Mouse (Mus musculus) myocyte (in vitro differentiated cells): Measurements from ENCODE around the gene Il17rd.

ENCODE experiments used
- MAX ChIP-seq: IDR thresholded peaks from one replicate; pipeline ENCODE4 v1.6.1; 2011; ENCODE audit warnings: low read depth, mild to moderate bottlenecking, control low read depth
- POLR2A ChIP-seq: IDR thresholded peaks from one replicate; pipeline ENCODE4 v1.6.1; 2011; ENCODE audit warnings: low read depth, mild to moderate bottlenecking, control low read depth, moderate library complexity; ENCODE audit not compliant: insufficient read length
- POLR2AphosphoS2 ChIP-seq: IDR thresholded peaks from one replicate; pipeline ENCODE4 v1.6.1; 2011; ENCODE audit warnings: low read depth, control low read depth; ENCODE audit not compliant: insufficient read length
- TCF12 ChIP-seq: IDR thresholded peaks from one replicate; pipeline ENCODE4 v1.6.1; 2011; ENCODE audit warnings: mild to moderate bottlenecking, control low read depth; ENCODE audit not compliant: poor library complexity, insufficient read depth, severe bottlenecking
- TCF3 ChIP-seq: IDR thresholded peaks from one replicate; pipeline ENCODE4 v1.6.1; 2011; ENCODE audit warnings: low read depth, control low read depth; ENCODE audit not compliant: insufficient read length
- USF1 ChIP-seq: IDR thresholded peaks from one replicate; pipeline ENCODE4 v1.6.1; 2011; ENCODE audit warnings: low read depth, mild to moderate bottlenecking, control low read depth, moderate library complexity

GRCm38 (mm10) chr14:27151432-27151831, 112.7 kb downstream of the Il17rd start:
- TF ChIP-seq MAX (no peak), TCF12 (no peak), POLR2A (no peak), POLR2AphosphoS2 (no peak), USF1 (no peak), TCF3 (no peak)
